Mouse (Mus musculus) heart, postnatal 0 days (tissue): Measurements from ENCODE around the gene Nedd4.

Experiments used
- CTCF ChIP-seq: IDR thresholded peaks from 2 replicates; pipeline ENCODE4 v1.5.1; 2016; ENCODE audit warnings: antibody characterized with exemption, control low read depth, low read depth
- EP300 ChIP-seq: IDR thresholded peaks from 2 replicates; pipeline ENCODE4 v1.6.1; 2016; ENCODE audit warnings: antibody characterized with exemption, low read depth

DNA sequence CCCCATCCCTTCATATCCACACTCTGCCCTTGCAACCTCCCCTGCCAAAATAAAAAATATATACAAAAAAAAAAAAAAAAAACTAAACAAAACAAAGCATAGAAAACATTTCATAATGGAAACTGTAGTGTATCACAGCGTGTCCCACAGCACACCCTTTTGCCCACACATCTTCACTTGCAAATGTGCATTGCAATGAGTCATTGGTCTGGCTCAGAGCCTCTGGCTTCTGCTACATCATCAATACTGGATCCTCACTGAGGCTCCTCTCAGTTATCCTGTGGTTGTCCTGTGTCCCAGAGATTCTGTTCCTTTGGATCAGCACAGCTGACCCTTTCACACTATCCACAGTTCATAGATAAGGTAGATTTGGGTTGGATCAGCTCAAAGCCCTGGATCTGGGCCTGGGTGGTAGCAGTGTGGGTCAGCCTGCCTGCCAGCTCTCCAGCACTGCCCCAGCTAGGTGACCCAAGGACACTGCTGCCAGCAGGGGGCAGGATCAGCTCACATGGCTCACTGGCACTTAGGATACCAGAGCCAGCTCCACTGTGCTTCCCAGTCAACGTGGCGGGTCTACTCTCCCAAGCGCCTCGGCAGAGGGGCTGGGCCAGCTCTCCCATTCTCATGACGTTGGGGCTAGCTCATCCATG is 7.4 kb upstream of the Nedd4 start:
- TF ChIP-seq CTCF: peak; percentile 75
- TF ChIP-seq EP300: no peak
